Mouse (Mus musculus) ES-Bruce4 (cell line): ENCODE data around the gene Adgrl2. TPM values are rescaled to one million over a fixed set of nuclear protein-coding genes. Genes with fewer than 3 reads are reported as not detected.

Source experiments
- H3K27ac ChIP-seq: 2 replicates; pipeline ENCODE4 v1.5.1; 2012; ENCODE audit warnings: low read length, inconsistent platforms; ENCODE audit not compliant: insufficient read depth
- H3K27me3 ChIP-seq: 2 replicates; pipeline ENCODE4 v1.6.1; 2012; ENCODE audit warnings: mild to moderate bottlenecking, low read length, inconsistent platforms; ENCODE audit not compliant: control insufficient read depth, poor library complexity, insufficient read depth, severe bottlenecking
- H3K36me3 ChIP-seq: 2 replicates; pipeline ENCODE4 v1.6.1; 2012; ENCODE audit warnings: inconsistent platforms, mild to moderate bottlenecking, low read length, moderate library complexity; ENCODE audit not compliant: control insufficient read depth, poor library complexity, insufficient read depth, severe bottlenecking
- H3K4me1 ChIP-seq: one replicate; pipeline ENCODE4 v1.8.1; 2011; ENCODE audit warnings: low read length; ENCODE audit not compliant: control insufficient read depth, insufficient read depth
- H3K4me3 ChIP-seq: 2 replicates; pipeline ENCODE4 v1.5.1; 2011; ENCODE audit warnings: low read depth, mild to moderate bottlenecking, low read length
- H3K9ac ChIP-seq: 2 replicates; pipeline ENCODE4 v1.6.1; 2012; ENCODE audit warnings: low read depth, mild to moderate bottlenecking, inconsistent platforms; ENCODE audit not compliant: poor library complexity, severe bottlenecking
- H3K9me3 ChIP-seq: replicated peaks from 2 replicates; pipeline ENCODE4 v1.6.1; 2012; ENCODE audit warnings: mild to moderate bottlenecking, low read length, inconsistent platforms; ENCODE audit not compliant: control insufficient read depth, poor library complexity, insufficient read depth, severe bottlenecking
- CTCF ChIP-seq: IDR thresholded peaks from one replicate; pipeline ENCODE4 v1.8.1; 2011; ENCODE audit warnings: low read depth, low read length
- EP300 ChIP-seq: IDR thresholded peaks from 2 replicates; pipeline ENCODE4 v1.6.1; 2011; ENCODE audit warnings: low read depth, low read length; ENCODE audit not compliant: insufficient read depth
- POLR2A ChIP-seq: IDR thresholded peaks from one replicate; pipeline ENCODE4 v1.8.1; 2011; ENCODE audit warnings: low read length; ENCODE audit not compliant: insufficient read depth
- polyA plus RNA-seq: library from polyadenylated mRNA; stranded (reverse); fragments of >200 nt; gene quantifications from 2 replicates; pipeline ENCODE4 v1.2.4, GENCODE M21; 2011; ENCODE audit warnings: low read depth; ENCODE audit not compliant: missing spikeins, insufficient read depth, insufficient read length

The Adgrl2 gene
- polyA plus RNA-seq, 1 experiment = 133 TPM

GRCm38 (mm10) chr3:148899416-148899815 lies 90.9 kb downstream of the Adgrl2 start:
- TF ChIP-seq CTCF (no peak), POLR2A (no peak), EP300 (no peak)
- Histone ChIP-seq H3K36me3 (no peaks in the 10 kb centered on the region), H3K4me1 (peaks cover 2% of the 10 kb centered on the region), H3K27ac (no peak overlapping the region), H3K9ac (no peak overlapping the region), H3K4me3 (no peak overlapping the region), H3K9me3 (no peaks in the 10 kb centered on the region), H3K27me3 (no peaks in the 10 kb centered on the region)

DNA sequence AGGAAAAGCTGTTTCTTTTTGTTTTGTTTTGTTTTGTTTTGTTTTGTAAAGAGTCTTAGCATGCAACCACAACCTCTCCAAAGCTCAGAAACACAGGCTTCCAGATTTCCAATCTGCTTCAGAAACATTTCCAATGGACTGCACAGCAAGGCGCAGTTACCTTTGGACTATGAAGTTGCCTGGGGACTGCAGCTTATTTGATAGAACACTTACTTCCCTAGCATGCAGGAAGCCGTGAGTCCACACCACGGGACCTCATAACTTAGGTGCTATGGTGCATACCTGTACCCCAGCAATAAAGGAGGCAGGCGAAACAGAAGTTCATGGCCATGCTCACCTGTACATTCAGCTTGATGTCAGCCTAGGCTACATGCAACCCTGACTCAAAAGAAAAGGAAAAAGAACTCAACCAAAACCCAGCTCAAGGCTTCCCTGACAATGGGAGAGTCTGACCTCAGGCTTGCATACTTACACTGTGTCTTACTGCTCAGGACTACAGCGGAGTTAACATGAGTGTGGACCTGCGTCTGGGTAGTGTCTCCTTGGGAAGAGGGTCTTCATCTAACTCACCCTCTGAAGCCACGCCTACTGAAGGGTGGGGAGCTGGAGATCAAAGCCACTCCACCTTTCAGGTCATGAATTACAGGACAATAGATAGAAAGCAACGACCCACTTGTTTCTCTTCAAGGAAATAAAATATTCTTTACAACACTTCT lies 91.7 kb downstream of the Adgrl2 start:
- Histone ChIP-seq H3K27ac (no peak overlapping the region), H3K4me3 (no peak overlapping the region), H3K9me3 (no peaks in the 10 kb centered on the region), H3K4me1 (peaks cover 2% of the 10 kb centered on the region), H3K9ac (no peak overlapping the region), H3K36me3 (no peaks in the 10 kb centered on the region), H3K27me3 (no peaks in the 10 kb centered on the region)
- TF ChIP-seq CTCF (no peak), EP300 (no peak), POLR2A (no peak)

- H3K27ac ChIP-seq = no peak overlapping the region
- no peak overlapping the region for H3K9ac ChIP-seq
- peaks cover 2% of the 10 kb centered on the region for H3K4me1 ChIP-seq
- no peaks in the 10 kb centered on the region for H3K27me3 ChIP-seq
- H3K9me3 ChIP-seq = no peaks in the 10 kb centered on the region
- TF ChIP-seq EP300 (no peak), POLR2A (no peak), CTCF (no peak)
- H3K4me3 ChIP-seq = no peak overlapping the region
- H3K36me3 ChIP-seq = no peaks in the 10 kb centered on the region
Measured at GRCm38 (mm10) chr3:148896281-148896680, 94.1 kb downstream of the Adgrl2 start.

- Histone ChIP-seq H3K27me3 (no peaks in the 10 kb centered on the region), H3K9ac (no peak overlapping the region), H3K9me3 (no peaks in the 10 kb centered on the region), H3K4me3 (no peak overlapping the region), H3K4me1 (peaks cover 2% of the 10 kb centered on the region), H3K27ac (no peak overlapping the region), H3K36me3 (no peaks in the 10 kb centered on the region)
- TF ChIP-seq EP300 = no peak
- TF ChIP-seq POLR2A = no peak
- no peak for TF ChIP-seq CTCF
Measured at GRCm38 (mm10) chr3:148895396-148896109, 94.8 kb downstream of the Adgrl2 start.

GRCm38 (mm10) chr3:148894867-148895266 lies 95.5 kb downstream of the Adgrl2 start:
- no peak for TF ChIP-seq POLR2A
- no peak for TF ChIP-seq EP300
- TF ChIP-seq CTCF = no peak
- no peak overlapping the region for H3K27ac ChIP-seq
- H3K4me3 ChIP-seq = no peak overlapping the region
- peaks cover 3% of the 10 kb centered on the region; the same call in 1 of the 2 replicates for H3K36me3 ChIP-seq
- no peaks in the 10 kb centered on the region for H3K27me3 ChIP-seq
- H3K9ac ChIP-seq = no peak overlapping the region
- H3K4me1 ChIP-seq = peaks cover under 1% of the 10 kb centered on the region
- no peaks in the 10 kb centered on the region for H3K9me3 ChIP-seq

DNA sequence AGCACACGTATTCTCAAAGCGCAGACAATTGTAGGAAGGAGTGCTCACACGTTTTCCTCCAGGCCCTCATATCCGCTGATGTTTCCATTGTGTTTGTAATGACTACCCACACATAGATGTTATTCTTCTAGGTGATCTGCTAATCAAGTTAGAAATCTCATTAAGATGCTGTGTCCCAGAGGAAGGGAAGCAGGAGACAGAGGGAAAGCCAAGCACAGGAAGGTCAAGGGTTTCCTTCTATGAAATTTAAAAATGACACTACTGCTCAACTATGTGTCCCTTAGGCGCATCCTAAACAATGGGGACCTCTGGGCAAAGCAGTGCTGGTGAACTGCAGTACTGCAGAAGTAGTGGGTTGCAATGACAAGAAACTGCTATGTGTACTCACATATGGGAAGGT lies 102.5 kb downstream of the Adgrl2 start:
- no peaks in the 10 kb centered on the region for H3K4me1 ChIP-seq
- no peak overlapping the region for H3K4me3 ChIP-seq
- no peak overlapping the region for H3K27ac ChIP-seq
- TF ChIP-seq CTCF (no peak), POLR2A (no peak), EP300 (no peak)
- no peaks in the 10 kb centered on the region for H3K9me3 ChIP-seq
- no peak overlapping the region for H3K9ac ChIP-seq
- H3K27me3 ChIP-seq = no peaks in the 10 kb centered on the region
- peaks cover 3% of the 10 kb centered on the region; the same call in 1 of the 2 replicates for H3K36me3 ChIP-seq
